Mouse (Mus musculus) lung, adult 18-20 months (tissue): Measurements from ENCODE around the gene Armc8.

Experiments used
- DNase-seq, 2 experiments: peaks; one replicate each; pipeline ENCODE4 v3.0.0; 2022; ENCODE audit warnings: mixed read lengths in 2 of 2

The Armc8 gene

GRCm38 (mm10) chr9:99492634-99493200, 76.0 kb downstream of the Armc8 start:
- no peak for DNase-seq

GRCm38 (mm10) chr9:99491050-99491449, 77.6 kb downstream of the Armc8 start:
- no peak for DNase-seq

- no peak for DNase-seq
Observed at GRCm38 (mm10) chr9:99487841-99488240, 80.9 kb downstream of the Armc8 start.

GRCm38 (mm10) chr9:99487126-99487695, 81.5 kb downstream of the Armc8 start:
- no peak for DNase-seq

- DNase-seq: no peak
Observed at GRCm38 (mm10) chr9:99485144-99485543, 83.6 kb downstream of the Armc8 start.

- no peak for DNase-seq
Observed at GRCm38 (mm10) chr9:99484632-99485031, 84.1 kb downstream of the Armc8 start.

- no peak for DNase-seq
Observed at GRCm38 (mm10) chr9:99483191-99483590, 85.5 kb downstream of the Armc8 start.

GRCm38 (mm10) chr9:99480764-99481163, 87.9 kb downstream of the Armc8 start:
- no peak for DNase-seq

GRCm38 (mm10) chr9:99479181-99479711, 89.5 kb downstream of the Armc8 start:
- peak; percentile 7 to 29 for DNase-seq

- no peak for DNase-seq
Observed at GRCm38 (mm10) chr9:99471334-99471733, 97.4 kb downstream of the Armc8 start.

GRCm38 (mm10) chr9:99470347-99471092, 98.2 kb downstream of the Armc8 start:
- no peak for DNase-seq

GRCm38 (mm10) chr9:99469681-99470273, 98.9 kb downstream of the Armc8 start:
- DNase-seq: peak in 1 of 2 experiments; percentile 9

GRCm38 (mm10) chr9:99468572-99468971, 100.1 kb downstream of the Armc8 start:
- no peak for DNase-seq

GRCm38 (mm10) chr9:99464876-99465275, 103.8 kb downstream of the Armc8 start:
- DNase-seq: no peak

GRCm38 (mm10) chr9:99459730-99460129, 109.0 kb downstream of the Armc8 start:
- DNase-seq: no peak

- peak; percentile 42 to 55 for DNase-seq
Observed at GRCm38 (mm10) chr9:99458529-99459208, 110.0 kb downstream of the Armc8 start.

GRCm38 (mm10) chr9:99454211-99454610, 114.5 kb downstream of the Armc8 start:
- no peak for DNase-seq

- DNase-seq: peak; percentile 34 to 49
Observed at GRCm38 (mm10) chr9:99451161-99451560, 117.5 kb downstream of the Armc8 start, which contains the start of gene Nme9. Gene Nme9 (plus strand): TSS chr9:99451475.

- DNase-seq: peak in 1 of 2 experiments; percentile 20
Observed at GRCm38 (mm10) chr9:99449886-99450647, 118.6 kb downstream of the Armc8 start.

- DNase-seq: no peak
Observed at GRCm38 (mm10) chr9:99447323-99447722, 121.4 kb downstream of the Armc8 start.

GRCm38 (mm10) chr9:99446259-99446658, 122.4 kb downstream of the Armc8 start:
- no peak for DNase-seq

GRCm38 (mm10) chr9:99444590-99445178, 124.0 kb downstream of the Armc8 start:
- DNase-seq: no peak
